Mouse (Mus musculus): ENCODE data around the gene Zranb1.
A peak's percentile ranks its signal among the peaks of the same experiment; 100 is the strongest.

The Zranb1 gene

GRCm38 (mm10) chr7:132927201-132927600 is 3.7 kb upstream of the Zranb1 start:
- DNase-seq (ENCODE audit: low read depth, low spot score): no peak

GRCm38 (mm10) chr7:132930055-132930454 is 887 bp upstream of the Zranb1 start:
- DNase-seq (ENCODE audit: low read depth, low spot score): peak; percentile 65

GRCm38 (mm10) chr7:132931560-132932351 is 814 bp downstream of the Zranb1 start:
- peak; percentile 58 for DNase-seq (ENCODE audit: low read depth, low spot score)

- no peak for DNase-seq (ENCODE audit: low read depth, low spot score)
Measured at GRCm38 (mm10) chr7:132933331-132933730, 2.4 kb downstream of the Zranb1 start.

GRCm38 (mm10) chr7:132934743-132935142 is 3.8 kb downstream of the Zranb1 start:
- no peak for DNase-seq (ENCODE audit: low read depth, low spot score)

GRCm38 (mm10) chr7:132939118-132939517 is 8.2 kb downstream of the Zranb1 start:
- DNase-seq (ENCODE audit: low read depth, low spot score): no peak

DNA sequence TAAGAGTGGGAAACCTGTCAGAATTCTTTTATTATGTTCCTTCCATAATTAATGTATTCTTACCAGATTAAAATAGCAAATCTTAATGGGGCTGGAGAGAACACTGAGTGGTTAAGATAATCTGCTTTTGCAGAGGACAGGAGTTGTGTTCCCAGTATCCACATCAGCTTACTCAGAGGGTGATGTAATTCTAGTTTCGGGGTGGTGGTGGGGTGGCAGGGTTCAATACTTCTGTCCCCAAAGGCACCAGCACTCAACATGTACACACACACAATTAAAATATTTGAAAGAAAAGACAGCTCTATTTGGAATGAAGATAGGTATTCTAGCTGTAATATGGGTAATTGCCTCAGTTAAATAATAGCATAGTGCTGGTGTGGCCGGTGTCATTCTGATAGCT is 9.6 kb downstream of the Zranb1 start:
- DNase-seq (ENCODE audit: low read depth, low spot score): no peak

GRCm38 (mm10) chr7:132949968-132950367 is 19.0 kb downstream of the Zranb1 start:
- DNase-seq (ENCODE audit: low read depth, low spot score): no peak

- DNase-seq (ENCODE audit: low read depth, low spot score): no peak
Measured at GRCm38 (mm10) chr7:132950613-132951012, 19.7 kb downstream of the Zranb1 start.

DNA sequence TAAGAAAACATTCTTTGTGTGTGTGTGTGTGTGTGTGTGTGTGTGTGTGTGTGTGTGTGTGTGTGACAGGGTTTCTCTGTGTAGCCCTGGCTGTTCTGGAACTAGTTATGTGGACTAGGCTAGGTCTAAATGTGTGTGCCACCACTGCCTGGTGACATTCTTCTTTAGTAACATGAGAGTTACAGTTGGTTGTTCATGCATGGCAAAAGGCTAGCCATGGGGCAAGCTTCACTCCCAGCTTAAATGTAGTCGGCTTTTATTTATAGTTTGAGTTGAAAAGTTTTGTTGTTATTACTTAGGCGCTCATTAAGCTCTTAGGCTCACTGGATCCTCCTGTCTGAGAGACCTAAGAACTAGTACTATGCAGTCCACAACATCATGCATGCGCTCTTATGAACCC is 33.5 kb downstream of the Zranb1 start:
- DNase-seq (ENCODE audit: low read depth, low spot score): no peak

DNA sequence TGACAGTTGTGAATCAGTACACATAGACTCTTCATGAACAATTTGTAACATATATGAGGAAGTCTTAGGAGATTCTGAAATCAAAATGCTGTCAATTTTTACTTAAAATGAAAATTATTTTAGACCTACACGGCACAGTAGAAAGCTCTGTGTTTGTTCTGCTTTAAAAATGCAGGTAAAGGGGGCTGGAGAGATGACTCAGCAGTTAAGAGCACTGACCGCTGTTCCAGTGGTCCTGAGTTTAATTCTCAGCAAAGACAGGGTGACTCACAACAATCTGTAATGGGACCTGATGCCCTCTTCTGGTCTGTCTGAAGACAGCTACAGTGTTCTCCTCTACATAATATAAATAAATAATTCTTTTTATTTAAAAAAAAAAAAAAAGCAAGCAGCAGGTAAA is 34.8 kb downstream of the Zranb1 start:
- no peak for DNase-seq (ENCODE audit: low read depth, low spot score)

GRCm38 (mm10) chr7:132972079-132972478 is 41.1 kb downstream of the Zranb1 start:
- DNase-seq (ENCODE audit: low read depth, low spot score): peak; percentile 45

- no peak for DNase-seq (ENCODE audit: low read depth, low spot score)
Measured at GRCm38 (mm10) chr7:132976079-132976478, 45.1 kb downstream of the Zranb1 start.

DNA sequence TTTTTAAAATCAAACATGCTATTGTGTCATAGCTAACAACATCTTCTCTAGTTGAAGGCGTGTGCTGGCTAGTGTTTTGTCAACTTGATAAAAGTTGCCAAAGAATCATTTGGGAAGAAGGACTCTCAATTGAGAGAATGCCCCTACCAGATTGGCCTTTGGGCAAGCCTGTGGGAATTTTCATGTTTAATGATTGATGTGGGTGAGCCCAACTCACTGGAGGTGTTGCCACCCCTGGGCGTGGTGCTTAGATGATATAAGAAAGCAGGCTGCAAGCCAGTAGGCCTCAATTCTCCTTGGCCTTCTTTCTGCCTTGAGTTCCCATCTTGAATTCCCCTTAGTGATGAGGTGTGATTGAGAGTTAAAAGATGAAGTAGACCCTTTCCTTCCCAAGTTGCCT is 47.0 kb downstream of the Zranb1 start:
- no peak for DNase-seq (ENCODE audit: low read depth, low spot score)

DNA sequence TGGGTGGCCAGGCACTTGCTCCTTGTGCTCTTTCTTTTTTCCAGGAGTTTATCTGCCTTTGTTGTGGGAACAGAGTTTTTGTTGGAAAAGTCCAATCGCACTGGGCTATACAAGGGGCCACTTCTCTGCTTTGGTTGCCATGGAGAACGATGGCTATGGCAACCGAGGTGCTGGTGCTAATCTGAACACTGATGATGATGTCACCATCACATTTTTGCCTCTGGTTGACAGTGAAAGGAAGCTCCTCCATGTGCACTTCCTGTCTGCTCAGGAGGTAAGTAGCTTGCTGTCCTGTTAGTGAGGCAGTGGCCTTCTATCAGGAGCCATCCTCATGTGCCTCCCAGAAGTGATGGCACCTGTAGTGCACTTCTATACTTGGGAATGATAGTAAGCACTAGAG is 51.7 kb downstream of the Zranb1 start:
- DNase-seq (ENCODE audit: low read depth, low spot score): peak; percentile 64

DNA sequence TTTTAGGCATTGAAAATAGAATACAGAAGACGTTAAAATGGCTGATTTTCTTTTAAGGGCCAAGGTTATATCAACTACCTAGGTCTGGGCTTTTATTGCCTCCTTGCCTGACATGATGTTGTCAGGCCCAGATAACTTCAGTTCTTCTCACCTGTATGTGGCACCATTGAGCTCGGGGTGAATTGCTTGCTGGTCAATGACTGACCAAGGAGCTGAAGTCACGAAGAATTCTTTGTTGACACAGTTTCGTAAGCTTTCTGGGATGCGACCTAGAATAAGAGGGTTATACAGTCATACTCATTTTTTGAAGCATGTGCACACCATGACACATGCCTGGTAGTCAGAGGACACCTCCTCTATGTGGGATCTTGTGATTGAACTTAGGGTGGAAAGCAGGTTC is 58.9 kb downstream of the Zranb1 start:
- DNase-seq (ENCODE audit: low read depth, low spot score): no peak

DNA sequence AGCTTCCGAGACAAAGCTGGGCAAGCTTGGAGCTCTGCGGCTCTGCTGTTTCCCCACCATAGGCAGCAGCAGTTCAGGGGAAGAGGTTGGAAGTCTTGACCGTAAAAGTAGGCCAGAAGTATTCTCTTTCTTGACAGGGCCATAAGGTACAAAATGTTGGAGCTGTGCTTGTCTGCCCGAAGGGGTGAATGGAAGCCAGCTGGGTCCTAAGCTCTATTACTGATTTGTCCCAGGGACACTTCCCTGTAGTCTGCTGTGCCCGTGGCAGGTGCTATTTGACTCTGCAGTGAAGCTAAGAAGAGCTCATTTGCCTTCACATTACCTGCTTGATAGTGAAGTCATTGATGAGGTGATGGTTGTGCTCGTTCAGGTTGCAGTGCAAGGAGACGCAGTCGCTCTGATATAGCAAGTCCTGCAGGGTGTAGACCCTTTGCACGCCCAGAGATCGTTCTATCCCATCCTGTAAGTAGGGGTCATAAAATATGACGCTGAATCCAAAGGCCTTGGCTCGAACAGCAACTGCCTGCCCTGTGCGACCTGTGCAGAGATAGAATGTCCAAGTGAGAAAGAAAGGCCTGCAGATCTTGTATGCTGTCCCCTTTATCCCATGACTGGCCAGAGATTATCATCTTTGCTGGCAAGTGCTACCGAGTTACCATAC is 60.4 kb downstream of the Zranb1 start:
- no peak for DNase-seq (ENCODE audit: low read depth, low spot score)

DNA sequence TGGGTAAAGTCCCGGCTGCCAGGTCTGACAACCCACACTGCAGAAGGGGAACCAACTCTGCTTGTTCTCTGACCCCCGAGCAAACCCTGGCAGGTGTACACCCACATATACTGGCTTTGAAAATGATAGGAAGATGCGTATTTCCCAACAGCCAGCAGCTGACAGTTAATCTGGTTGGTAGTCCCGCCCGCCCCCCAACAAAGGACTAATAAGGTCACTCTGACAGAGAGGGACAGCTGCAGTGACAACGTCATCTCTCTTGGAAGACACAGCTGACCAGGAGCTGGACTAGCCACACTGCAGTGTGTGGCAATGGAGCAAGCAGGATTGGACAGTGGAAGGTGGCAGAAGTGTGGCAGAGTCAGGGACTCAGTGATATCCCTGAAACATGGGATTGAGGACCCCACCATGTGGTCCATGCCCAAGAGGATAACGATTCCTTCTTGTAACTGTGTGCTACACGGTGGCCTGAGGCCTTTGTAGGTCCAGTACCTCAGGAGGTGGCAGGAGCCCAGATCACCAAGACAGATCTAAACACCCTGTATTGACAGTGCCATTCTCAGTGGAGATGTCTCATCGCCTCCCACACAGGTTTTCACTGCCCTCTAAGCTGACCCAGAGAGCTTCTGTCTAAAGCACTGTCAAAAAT is 62.1 kb downstream of the Zranb1 start:
- no peak for DNase-seq (ENCODE audit: low read depth, low spot score)

GRCm38 (mm10) chr7:132994120-132994519 is 63.2 kb downstream of the Zranb1 start:
- DNase-seq (ENCODE audit: low read depth, low spot score): peak; percentile 37

DNA sequence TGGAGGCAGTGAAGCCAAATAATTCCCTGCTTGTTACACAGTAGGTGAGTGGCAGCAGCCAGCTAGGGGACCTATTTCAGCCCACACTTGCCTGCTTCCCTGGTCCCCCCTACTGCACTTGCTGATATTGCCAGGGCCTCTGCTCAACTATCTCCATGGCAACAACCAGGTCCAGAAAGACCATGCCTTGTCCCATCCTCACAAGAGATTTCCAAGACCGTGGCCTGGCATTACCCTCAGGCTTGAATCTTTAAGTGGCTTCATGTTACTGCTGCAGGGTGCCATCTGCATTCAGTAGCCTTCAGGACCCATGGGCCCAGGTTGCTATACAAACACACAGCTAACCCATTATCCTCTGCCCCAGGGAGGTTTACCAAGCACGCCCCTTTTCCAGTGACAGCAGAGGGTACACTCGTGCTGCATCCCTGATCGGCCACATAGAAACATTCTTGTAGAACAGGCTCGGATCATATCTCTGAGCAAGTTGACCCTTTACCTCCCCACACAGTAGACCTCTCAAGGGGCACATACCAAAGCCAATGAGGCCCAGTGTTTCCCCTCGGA is 63.8 kb downstream of the Zranb1 start:
- DNase-seq (ENCODE audit: low read depth, low spot score): no peak

DNA sequence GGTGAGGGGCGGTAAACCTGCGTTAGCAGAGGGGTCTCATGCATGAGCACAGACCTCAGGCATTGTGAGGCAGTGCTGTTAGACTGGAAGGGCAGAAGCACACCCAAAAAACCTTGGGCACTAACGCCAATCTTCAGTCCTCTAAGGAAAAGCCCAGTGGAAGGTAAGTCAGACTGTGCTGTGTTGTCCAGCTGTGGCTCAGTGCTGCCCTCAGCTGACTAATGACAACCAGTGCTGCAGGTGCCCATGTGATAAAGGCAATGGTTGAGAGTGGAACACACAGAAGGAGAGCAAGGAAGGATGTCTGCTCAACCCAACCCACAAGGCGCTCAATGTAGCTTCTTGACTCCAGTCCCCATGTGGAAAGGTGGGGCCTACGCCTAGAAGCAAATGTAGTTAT is 65.4 kb downstream of the Zranb1 start:
- DNase-seq (ENCODE audit: low read depth, low spot score): peak; percentile 36

GRCm38 (mm10) chr7:132998639-132999038 is 67.7 kb downstream of the Zranb1 start:
- no peak for DNase-seq (ENCODE audit: low read depth, low spot score)

All from R1 (cell line).